In the genomic region with DNA sequence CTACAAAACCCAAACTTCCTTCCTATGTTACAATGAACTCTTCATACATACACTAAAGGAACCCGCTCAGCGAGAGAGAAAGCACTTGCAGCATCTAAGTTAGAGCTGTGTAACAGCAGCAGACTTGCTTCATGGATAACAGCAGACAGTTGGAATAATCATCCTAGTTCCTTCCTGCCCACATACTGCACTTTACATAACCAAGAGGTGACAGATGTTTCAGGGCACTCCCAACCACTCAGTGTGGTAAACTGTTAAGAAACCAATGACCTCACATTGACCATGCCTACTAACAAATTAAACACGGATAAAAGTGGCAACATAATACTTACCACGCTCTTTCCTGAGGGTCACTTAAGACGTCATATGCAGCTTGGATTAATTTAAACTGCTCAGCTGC, we compare ENCODE assay signal across 23 mouse cellular contexts. TPM values are rescaled to one million over a fixed set of nuclear protein-coding genes. Genes with fewer than 3 reads are reported as not detected.
DNase-seq lines count a peak whose midpoint lies in the region; ATAC-seq lines count a peak whose summit lies in the region.
"Had no signal": no experiment of that assay in that cellular context is flagged by ENCODE, and none has a peak within 500 bp of the region (broad histone marks: within the 10 kb centered on the region; RNA-seq: fewer than 3 reads in every experiment).

No protein-coding gene starts in this region.

- intact Hi-C loops in left cerebral cortex, postnatal 25 days (cut with DNase I) = loop anchor here (5.0 kb wide), 1 partner anchor 51 kb away; no protein-coding TSS in a partner anchor
- intact Hi-C loops in left cerebral cortex, postnatal 4 days (cut with DNase I) = no loop called here

- ATAC-seq in frontal cortex, adult (ENCODE audit: low TSS enrichment) = peak; percentile 72
- peak; percentile 92 for ATAC-seq in megakaryocyte progenitor cell, adult 5-6 weeks (replicated peaks; ENCODE audit: poor library complexity)
- no peak for ATAC-seq in monocyte, adult 5-6 weeks (replicated peaks; ENCODE audit: insufficient number of reproducible peaks, low FRiP score, low TSS enrichment, poor library complexity, severe bottlenecking)
- ATAC-seq: CD4-positive, CD25-positive, alpha-beta regulatory T cell, adult 4 months; forebrain, embryonic 13.5 days; inflammation-experienced regulatory T-cells, adult 6 months; liver, postnatal 0 days; midbrain, embryonic 16.5 days; Patski had no signal

- no peak for DNase-seq in frontal cortex, postnatal 25 days (ENCODE audit: low spot score in 2 of 2)
- peak; percentile 20 to 79 for DNase-seq in left cerebral cortex, postnatal 25 days (ENCODE audit: low spot score in 2 of 2)
- DNase-seq in left cerebral cortex, postnatal 4 days = no peak
- DNase-seq in brain, adult 2 months (ENCODE audit: low read depth, low spot score) = peak; percentile 70
- no peak for DNase-seq in cerebellum, postnatal 25 days
- DNase-seq: cerebellum, adult 11-12 months; cerebellum, postnatal 14 days; gastrocnemius, postnatal 10 days; heart, adult 18-20 months; heart, postnatal 14 days; kidney, adult 18-20 months; kidney, postnatal 10 days; liver, postnatal 0 days; lung, postnatal 10 days; thymus, postnatal 14 days had no signal

RNA-seq across cellular contexts. Expression of gene Dnajc21, which starts 6.8 kb away (rescaled TPM):
- total RNA-seq in left cerebral cortex, postnatal 25 days (2021) = 10 to 100 TPM; 22.3 to 31.7 TPM
- 10 to 100 TPM; 15.4 to 20.9 TPM for total RNA-seq in left cerebral cortex, postnatal 4 days (2021)
- 41.6 and 54.4 TPM in 2 replicates for total RNA-seq in megakaryocyte progenitor cell, adult 5-6 weeks (2015)
- total RNA-seq in megakaryocyte progenitor cell, adult 5-6 weeks (2017) = 40.9 and 46.0 TPM in 2 replicates
- total RNA-seq in monocyte, adult 5-6 weeks (2017) = 62.2 to 64.0 TPM (median 62.3 TPM) in 3 replicates

RNA-seq across cellular contexts. Expression of gene Brix1, which starts 22.2 kb away (rescaled TPM):
- total RNA-seq in left cerebral cortex, postnatal 25 days (2021) = 10 to 100 TPM; 20.8 to 21.8 TPM
- total RNA-seq in left cerebral cortex, postnatal 4 days (2021) = 10 to 100 TPM; 24.3 to 26.0 TPM
- 97.5 and 113 TPM in 2 replicates for total RNA-seq in megakaryocyte progenitor cell, adult 5-6 weeks (2015)
- total RNA-seq in megakaryocyte progenitor cell, adult 5-6 weeks (2017) = 37.0 and 43.3 TPM in 2 replicates
- 15.8 to 23.5 TPM (median 20.3 TPM) in 3 replicates for total RNA-seq in monocyte, adult 5-6 weeks (2017)

RNA-seq across cellular contexts. Expression of gene Rad1, which starts 22.3 kb away (rescaled TPM):
- 10 to 100 TPM; 12.8 to 13.1 TPM for total RNA-seq in left cerebral cortex, postnatal 25 days (2021)
- total RNA-seq in left cerebral cortex, postnatal 4 days (2021) = 10 to 100 TPM; 11.9 to 15.9 TPM
- 25.7 and 33.6 TPM in 2 replicates for total RNA-seq in megakaryocyte progenitor cell, adult 5-6 weeks (2015)
- total RNA-seq in megakaryocyte progenitor cell, adult 5-6 weeks (2017) = 16.7 and 17.8 TPM in 2 replicates
- total RNA-seq in monocyte, adult 5-6 weeks (2017) = 3.8 to 18.1 TPM (median 7.0 TPM) in 3 replicates

Comparison
In these comparisons a context has a peak if more than half of its experiments do, and no peak if none do; other contexts are left out.
1. DNase-seq: peak in left cerebral cortex, postnatal 25 days (2 of 2) and brain, adult 2 months (single experiment); none in frontal cortex, postnatal 25 days (0 of 2), left cerebral cortex, postnatal 4 days (single experiment) and cerebellum, postnatal 25 days (0 of 2).